Mouse (Mus musculus) lung, adult 2 months (tissue): ENCODE results near the gene Fkbp15.

Experiments
- CTCF ChIP-seq: fragments of 200-500 bp; IDR thresholded peaks from 2 replicates; pipeline ENCODE4 v1.5.1; 2011; ENCODE audit warnings: mild to moderate bottlenecking, low read length, control low read depth; ENCODE audit not compliant: insufficient read depth
- POLR2A ChIP-seq: fragments of 200-500 bp; IDR thresholded peaks from 2 replicates; pipeline ENCODE4 v1.6.1; 2011; ENCODE audit warnings: low read depth, mild to moderate bottlenecking, control low read depth, low read length, borderline replicate concordance; ENCODE audit errors: extremely low read depth

- TF ChIP-seq CTCF (no peak), POLR2A (no peak)
Measured at GRCm38 (mm10) chr4:62308406-62308805, 51.9 kb downstream of the Fkbp15 start.
